Mouse (Mus musculus) kidney, postnatal 0 days (tissue): ENCODE measurements around the gene Thoc6. TPM values are rescaled to one million over a fixed set of nuclear protein-coding genes. Genes with fewer than 3 reads are reported as not detected.

Source experiments
- ATAC-seq: fragments of 200-750 bp; cut with Nextera tagmentation; replicated peaks from 2 replicates; pipeline ENCODE4 v1.8.0; 2017; ENCODE audit warnings: low read depth, moderate number of reproducible peaks, moderate TSS enrichment, moderate library complexity; ENCODE audit not compliant: low FRiP score
- DNase-seq: peaks from one replicate; pipeline ENCODE4 v3.0.0-alpha.2; 2016; ENCODE audit warnings: low spot score
- H3K27ac ChIP-seq: fragments of 300-500 bp; sonication (generic); 2 replicates; pipeline ENCODE4 v1.5.1; 2014; ENCODE audit warnings: mild to moderate bottlenecking
- H3K27me3 ChIP-seq: fragments of 300-500 bp; sonication (generic); 2 replicates; pipeline ENCODE4 v1.6.1; 2014; ENCODE audit warnings: low read length, mixed read lengths; ENCODE audit not compliant: insufficient read depth
- H3K36me3 ChIP-seq: fragments of 300-500 bp; sonication (generic); 2 replicates; pipeline ENCODE4 v1.6.1; 2014; ENCODE audit warnings: low read length, mixed read lengths; ENCODE audit not compliant: insufficient read depth
- H3K4me1 ChIP-seq: fragments of 300-500 bp; sonication (generic); replicated peaks from 2 replicates; pipeline ENCODE4 v1.6.1; 2014; ENCODE audit warnings: antibody characterized with exemption, low read length, mixed read lengths; ENCODE audit not compliant: insufficient read depth
- H3K4me2 ChIP-seq: fragments of 300-500 bp; sonication (generic); 2 replicates; pipeline ENCODE4 v1.6.1; 2014; ENCODE audit warnings: mild to moderate bottlenecking, low read length, moderate library complexity, mixed read lengths
- H3K4me3 ChIP-seq: fragments of 300-500 bp; sonication (generic); replicated peaks from 2 replicates; pipeline ENCODE4 v1.5.1; 2014; ENCODE audit warnings: low read depth, low read length
- H3K9ac ChIP-seq: fragments of 300-500 bp; sonication (generic); 2 replicates; pipeline ENCODE4 v1.6.1; 2014; ENCODE audit warnings: low read depth, low read length
- H3K9me3 ChIP-seq: fragments of 300-500 bp; sonication (generic); replicated peaks from 2 replicates; pipeline ENCODE4 v1.6.1; 2016; ENCODE audit warnings: low read length, inconsistent platforms, mixed read lengths
- CTCF ChIP-seq: IDR thresholded peaks from 2 replicates; pipeline ENCODE4 v1.5.1; 2016; ENCODE audit warnings: antibody characterized with exemption, low read depth, mild to moderate bottlenecking, moderate library complexity
- WGBS: fragments of 180-500 bp; shearing (Covaris S2); extraction: QIAGEN DNeasy Blood & Tissue Kit; methylation state at CpG from one replicate; pipeline ENCODE4 v1.1.7; 2014; 5-methylcytosine and 5-hydroxymethylcytosine counted together
- polyA plus RNA-seq: library from polyadenylated mRNA; unstranded; fragments of >200 nt; fragmentation: Nextera tagmentation; extraction: Ambion mirVana; gene quantifications from 2 replicates; pipeline ENCODE4 v1.2.1, GENCODE M21; 2015

Gene Thoc6
- polyA plus RNA-seq, 1 experiment from 2014 or later = 32.3 TPM

- H3K9ac ChIP-seq = no peak overlapping the region
- no peak overlapping the region for H3K4me3 ChIP-seq
- no peaks in the 10 kb centered on the region for H3K9me3 ChIP-seq
- no peaks in the 10 kb centered on the region for H3K4me1 ChIP-seq
- WGBS = 86% methylated on average over 7 of the region's 7 CpGs
- H3K27me3 ChIP-seq = no peaks in the 10 kb centered on the region
- DNase-seq (no peak), ATAC-seq (peak; percentile 27; the same call in 1 of the 2 replicates)
- no peak overlapping the region for H3K4me2 ChIP-seq
- no peaks in the 10 kb centered on the region for H3K36me3 ChIP-seq
- no peak for TF ChIP-seq CTCF
- no peak overlapping the region for H3K27ac ChIP-seq
Observed at GRCm38 (mm10) chr17:23705525-23706104, 31.9 kb upstream of the Thoc6 start.

- no peak overlapping the region for H3K4me2 ChIP-seq
- H3K4me3 ChIP-seq = no peak overlapping the region
- DNase-seq = no peak
- no peaks in the 10 kb centered on the region for H3K9me3 ChIP-seq
- H3K27me3 ChIP-seq = no peaks in the 10 kb centered on the region
- no peak overlapping the region for H3K27ac ChIP-seq
- H3K9ac ChIP-seq = no peak overlapping the region
- H3K36me3 ChIP-seq = no peaks in the 10 kb centered on the region
- no peaks in the 10 kb centered on the region for H3K4me1 ChIP-seq
- 38% methylated on average over 7 of the region's 7 CpGs for WGBS
- no peak for ATAC-seq
- TF ChIP-seq CTCF = no peak
Observed at GRCm38 (mm10) chr17:23704741-23705140, 31.1 kb upstream of the Thoc6 start.

GRCm38 (mm10) chr17:23703301-23703700 lies 29.6 kb upstream of the Thoc6 start:
- 89% methylated on average over 9 of the region's 9 CpGs for WGBS
- Histone ChIP-seq H3K27ac (no peak overlapping the region), H3K9ac (no peak overlapping the region), H3K4me3 (no peak overlapping the region), H3K4me1 (0 out of 2 replicates have a peak, but pooled peaks cover 3% of the 10 kb centered on the region), H3K9me3 (no peaks in the 10 kb centered on the region), H3K36me3 (no peaks in the 10 kb centered on the region), H3K27me3 (no peaks in the 10 kb centered on the region), H3K4me2 (no peak overlapping the region)
- ATAC-seq = no peak
- TF ChIP-seq CTCF = no peak
- no peak for DNase-seq

GRCm38 (mm10) chr17:23700079-23700478 lies 26.4 kb upstream of the Thoc6 start:
- Histone ChIP-seq H3K27ac (peak overlapping the region; percentile 47; the same call in 1 of the 2 replicates), H3K4me2 (peak overlapping the region; percentile 100), H3K4me3 (peak overlapping the region; percentile 63), H3K9me3 (no peaks in the 10 kb centered on the region), H3K9ac (peak overlapping the region; percentile 65), H3K36me3 (no peaks in the 10 kb centered on the region), H3K4me1 (0 out of 2 replicates have a peak, but pooled peaks cover 3% of the 10 kb centered on the region), H3K27me3 (no peaks in the 10 kb centered on the region)
- peak; percentile 81 for TF ChIP-seq CTCF
- WGBS = under 1% methylated on average over 28 of the region's 28 CpGs
- peak; percentile 94 for ATAC-seq
- DNase-seq = peak; percentile 96

GRCm38 (mm10) chr17:23699131-23700077 lies 25.7 kb upstream of the Thoc6 start:
- DNase-seq (peak; percentile 48), ATAC-seq (peak; percentile 45)
- Histone ChIP-seq H3K4me2 (peak overlapping the region; percentile 100), H3K9me3 (no peaks in the 10 kb centered on the region), H3K4me1 (0 out of 2 replicates have a peak, but pooled peaks cover 8% of the 10 kb centered on the region), H3K4me3 (peak overlapping the region; percentile 63), H3K27ac (peak overlapping the region; percentile 47; the same call in 1 of the 2 replicates), H3K9ac (peak overlapping the region; percentile 65), H3K36me3 (no peaks in the 10 kb centered on the region), H3K27me3 (no peaks in the 10 kb centered on the region)
- peak; percentile 10; the same call in 1 of the 2 replicates for TF ChIP-seq CTCF
- under 1% methylated on average over 73 of the region's 101 CpGs for whole genome bisulfite sequencing

- H3K4me3 ChIP-seq = no peak overlapping the region
- ATAC-seq (peak; percentile 38; the same call in 1 of the 2 replicates), DNase-seq (no peak)
- no peak overlapping the region for H3K27ac ChIP-seq
- H3K4me1 ChIP-seq = 0 out of 2 replicates have a peak, but pooled peaks cover 8% of the 10 kb centered on the region
- WGBS = 13% methylated on average over 3 of the region's 3 CpGs
- H3K4me2 ChIP-seq = no peak overlapping the region
- H3K27me3 ChIP-seq = no peaks in the 10 kb centered on the region
- no peak overlapping the region for H3K9ac ChIP-seq
- TF ChIP-seq CTCF = no peak
- H3K36me3 ChIP-seq = no peaks in the 10 kb centered on the region
- no peaks in the 10 kb centered on the region for H3K9me3 ChIP-seq
Observed at GRCm38 (mm10) chr17:23695801-23696200, 22.1 kb upstream of the Thoc6 start.
